Mouse (Mus musculus) CD4-positive, CD25-positive, alpha-beta regulatory T cell, adult 4 months (primary cell): ENCODE data around the gene Sars2. TPM values are rescaled to one million over a fixed set of nuclear protein-coding genes. Genes with fewer than 3 reads are reported as not detected.

Experiments
- ATAC-seq: one replicate; pipeline ENCODE4 v1.8.0; 2017
- polyA plus RNA-seq, 2 experiments: library from polyadenylated mRNA; unstranded; fragments of 100-300 nt; shearing (Covaris generic); gene quantifications; one replicate each; pipeline ENCODE4 v1.2.1; 2017

The Sars2 gene
- polyA plus RNA-seq, 2 experiments from 2014 or later: 8.5 to 11.7 TPM

GRCm38 (mm10) chr7:28727649-28728340, 14.0 kb upstream of the Sars2 start:
- no peak for ATAC-seq

GRCm38 (mm10) chr7:28732341-28733142, 9.2 kb upstream of the Sars2 start:
- ATAC-seq: peak; percentile 86

GRCm38 (mm10) chr7:28733211-28733610, 8.6 kb upstream of the Sars2 start:
- no peak for ATAC-seq

- ATAC-seq: no peak
Measured at GRCm38 (mm10) chr7:28735701-28736100, 6.1 kb upstream of the Sars2 start.

GRCm38 (mm10) chr7:28739829-28740228, 2.0 kb upstream of the Sars2 start:
- no peak for ATAC-seq

GRCm38 (mm10) chr7:28740949-28741348, 843 bp upstream of the Sars2 start:
- ATAC-seq: no peak

GRCm38 (mm10) chr7:28741368-28741708, 454 bp upstream of the Sars2 start:
- no peak for ATAC-seq

GRCm38 (mm10) chr7:28749935-28750334, 8.1 kb downstream of the Sars2 start:
- ATAC-seq: no peak

- no peak for ATAC-seq
Measured at GRCm38 (mm10) chr7:28756079-28756478, 14.3 kb downstream of the Sars2 start, which contains the start of gene Ccer2. Gene Ccer2, plus strand, starts transcription at chr7:28756174.

GRCm38 (mm10) chr7:28758623-28759022, 16.8 kb downstream of the Sars2 start:
- ATAC-seq: no peak

GRCm38 (mm10) chr7:28761907-28762306, 20.1 kb downstream of the Sars2 start:
- ATAC-seq: no peak

GRCm38 (mm10) chr7:28765211-28765610, 23.4 kb downstream of the Sars2 start:
- no peak for ATAC-seq

GRCm38 (mm10) chr7:28766173-28766879, 24.5 kb downstream of the Sars2 start, which contains the start of gene Sirt2:
Gene Sirt2, plus strand, starts transcription at chr7:28766735.
- ATAC-seq: peak; percentile 95

GRCm38 (mm10) chr7:28766910-28767309, 25.1 kb downstream of the Sars2 start:
- no peak for ATAC-seq

- ATAC-seq: no peak
Measured at GRCm38 (mm10) chr7:28767462-28767965, 25.7 kb downstream of the Sars2 start, which contains the start of gene Nfkbib. Gene Nfkbib, minus strand, starts transcription at chr7:28767512.

GRCm38 (mm10) chr7:28769414-28769958, 27.7 kb downstream of the Sars2 start:
- ATAC-seq: no peak

- no peak for ATAC-seq
Measured at GRCm38 (mm10) chr7:28770309-28770708, 28.5 kb downstream of the Sars2 start.

- no peak for ATAC-seq
Measured at GRCm38 (mm10) chr7:28771867-28772266, 30.1 kb downstream of the Sars2 start.

GRCm38 (mm10) chr7:28773163-28773562, 31.4 kb downstream of the Sars2 start:
- no peak for ATAC-seq

GRCm38 (mm10) chr7:28774164-28774563, 32.4 kb downstream of the Sars2 start:
- no peak for ATAC-seq

- no peak for ATAC-seq
Measured at GRCm38 (mm10) chr7:28775129-28775528, 33.3 kb downstream of the Sars2 start.

GRCm38 (mm10) chr7:28778825-28779224, 37.0 kb downstream of the Sars2 start:
- no peak for ATAC-seq
